ENCODE assay signal across 9 mouse cellular contexts in genomic region chr5:125390906-125391477, GRCm38 (mm10). TPM values are rescaled to one million over a fixed set of nuclear protein-coding genes. Genes with fewer than 3 reads are reported as not detected.
DNase-seq lines count a peak whose midpoint lies in the region; ATAC-seq and TF ChIP-seq lines count a peak whose summit lies in the region.
"Had no signal": no experiment of that assay in that cellular context is flagged by ENCODE, and none has a peak within 500 bp of the region (broad histone marks: within the 10 kb centered on the region; RNA-seq: fewer than 3 reads in every experiment).

No protein-coding gene starts in this region.

- H3K27ac ChIP-seq in hindbrain, embryonic 10.5 days = peak overlapping the region; percentile 98
- no peak overlapping the region for H3K27ac ChIP-seq in hindbrain, embryonic 13.5 days
- peak overlapping the region; percentile 83 for H3K27ac ChIP-seq in testis, adult 2 months (ENCODE audit: control insufficient read depth, insufficient read depth, low read depth, low read length)
- peak overlapping the region; percentile 30; the same call in 1 of the 2 replicates for H3K27ac ChIP-seq in limb, embryonic 10.5 days
- H3K27ac ChIP-seq in stomach, embryonic 16.5 days (ENCODE audit: low read length) = peak overlapping the region; percentile 98

- WGBS in hindbrain, embryonic 10.5 days = 88% methylated on average over 3 of the region's 3 CpGs
- 91% methylated on average over 3 of the region's 3 CpGs for WGBS in hindbrain, embryonic 13.5 days
- 94% methylated on average over 3 of the region's 3 CpGs for WGBS in limb, embryonic 10.5 days
- 83% methylated on average over 3 of the region's 3 CpGs for WGBS in stomach, embryonic 16.5 days

- H3K4me2 ChIP-seq in hindbrain, embryonic 13.5 days = no peak overlapping the region
- no peak overlapping the region for H3K4me2 ChIP-seq in stomach, embryonic 16.5 days (ENCODE audit: low read depth, low read length)

- no peaks in the 10 kb centered on the region for H3K9me3 ChIP-seq in hindbrain, embryonic 10.5 days
- H3K9me3 ChIP-seq in hindbrain, embryonic 13.5 days = no peaks in the 10 kb centered on the region
- H3K9me3 ChIP-seq in limb, embryonic 10.5 days (replicated peaks) = no peaks in the 10 kb centered on the region
- H3K9me3 ChIP-seq in stomach, embryonic 16.5 days (replicated peaks; ENCODE audit: control insufficient read depth, low read length) = no peaks in the 10 kb centered on the region

- TF ChIP-seq POLR2A in testis, adult 2 months (IDR thresholded peaks at IDR 0.05; ENCODE audit: control insufficient read depth, low read depth, low read length) = no peak

- no peaks in the 10 kb centered on the region for H3K27me3 ChIP-seq in hindbrain, embryonic 10.5 days (ENCODE audit: insufficient read depth, poor library complexity, severe bottlenecking)
- H3K27me3 ChIP-seq in hindbrain, embryonic 13.5 days = no peaks in the 10 kb centered on the region
- H3K27me3 ChIP-seq in testis, adult 2 months (ENCODE audit: control insufficient read depth, insufficient read depth, low read length) = no peaks in the 10 kb centered on the region
- H3K27me3 ChIP-seq in limb, embryonic 10.5 days (ENCODE audit: low read depth, poor library complexity, severe bottlenecking) = no peaks in the 10 kb centered on the region
- no peaks in the 10 kb centered on the region for H3K27me3 ChIP-seq in stomach, embryonic 16.5 days (ENCODE audit: control insufficient read depth, insufficient read depth, low read length)

- no peak overlapping the region for H3K9ac ChIP-seq in hindbrain, embryonic 13.5 days
- peak overlapping the region; percentile 8; the same call in 1 of the 2 replicates for H3K9ac ChIP-seq in stomach, embryonic 16.5 days (ENCODE audit: low read length)

- H3K4me3 ChIP-seq in hindbrain, embryonic 10.5 days = no peak overlapping the region
- H3K4me3 ChIP-seq in hindbrain, embryonic 13.5 days = no peak overlapping the region
- peak overlapping the region; percentile 79 for H3K4me3 ChIP-seq in testis, adult 2 months (ENCODE audit: control insufficient read depth, low read depth, low read length)
- no peak overlapping the region for H3K4me3 ChIP-seq in limb, embryonic 10.5 days
- no peak overlapping the region for H3K4me3 ChIP-seq in stomach, embryonic 16.5 days (replicated peaks; ENCODE audit: low read length)

- ATAC-seq in hindbrain, embryonic 13.5 days (ENCODE audit: low FRiP score) = no peak
- ATAC-seq in stomach, embryonic 16.5 days (ENCODE audit: insufficient read depth, low FRiP score) = no peak
- no peak for ATAC-seq in erythroid progenitor cell, adult 5-6 weeks (replicated peaks; ENCODE audit: low FRiP score, poor library complexity, severe bottlenecking)

- H3K4me1 ChIP-seq in hindbrain, embryonic 10.5 days (replicated peaks) = peaks cover 45% of the 10 kb centered on the region
- H3K4me1 ChIP-seq in hindbrain, embryonic 13.5 days (replicated peaks) = peaks cover 45% of the 10 kb centered on the region
- peaks cover 18% of the 10 kb centered on the region for H3K4me1 ChIP-seq in testis, adult 2 months (ENCODE audit: control insufficient read depth, insufficient read depth, low read length)
- H3K4me1 ChIP-seq in limb, embryonic 10.5 days = peaks cover 38% of the 10 kb centered on the region
- peaks cover 29% of the 10 kb centered on the region for H3K4me1 ChIP-seq in stomach, embryonic 16.5 days (ENCODE audit: control insufficient read depth, insufficient read depth, low read length)

- no peak for DNase-seq in hindbrain, embryonic 10.5 days (ENCODE audit: low spot score)
- DNase-seq in testis, postnatal 14 days (ENCODE audit: low spot score) = no peak
- no peak for DNase-seq in limb, embryonic 10.5 days (ENCODE audit: low spot score)
- DNase-seq in frontal cortex, adult 2 months (ENCODE audit: extremely low spot score in 1 of 2, low spot score in 1 of 2) = no peak

- no peak for TF ChIP-seq CTCF in testis, adult 2 months (IDR thresholded peaks at IDR 0.05; ENCODE audit: control insufficient read depth, insufficient read depth, insufficient replicate concordance, low read depth, low read length)

- H3K36me3 ChIP-seq in hindbrain, embryonic 10.5 days = peaks cover 14% of the 10 kb centered on the region
- H3K36me3 ChIP-seq in hindbrain, embryonic 13.5 days = peaks cover under 1% of the 10 kb centered on the region
- peaks cover 2% of the 10 kb centered on the region for H3K36me3 ChIP-seq in testis, adult 2 months (ENCODE audit: control insufficient read depth, insufficient read depth, low read length)
- H3K36me3 ChIP-seq in limb, embryonic 10.5 days = peaks cover 13% of the 10 kb centered on the region
- 0 out of 2 replicates have a peak, but pooled peaks cover under 1% of the 10 kb centered on the region for H3K36me3 ChIP-seq in stomach, embryonic 16.5 days (ENCODE audit: control insufficient read depth, insufficient read depth, low read length)

RNA-seq across cellular contexts. Expression of gene Ubc, which starts 1.0 kb away (rescaled TPM):
- polyA plus RNA-seq in hindbrain, embryonic 10.5 days (2016; fragmentation: Nextera tagmentation; extraction: Ambion mirVana) = 928 and 1,134 TPM in 2 replicates
- 1,201 and 1,293 TPM in 2 replicates for polyA plus RNA-seq in hindbrain, embryonic 13.5 days (2015; fragmentation: Nextera tagmentation; extraction: Ambion mirVana)
- 1,188 and 1,319 TPM in 2 replicates for polyA plus RNA-seq in testis, adult 2 months (2012; rRNA removed)
- 856 and 992 TPM in 2 replicates for polyA plus RNA-seq in limb, embryonic 10.5 days (2016; fragmentation: Nextera tagmentation; extraction: Ambion mirVana)
- 1,047 and 1,111 TPM in 2 replicates for polyA plus RNA-seq in stomach, embryonic 16.5 days (2015; fragmentation: Nextera tagmentation; extraction: Ambion mirVana)
- total RNA-seq in erythroid progenitor cell, adult 5-6 weeks (2015; ENCODE audit: low replicate concordance) = 158 and 186 TPM in 2 replicates
- total RNA-seq in erythroid progenitor cell, adult 5-6 weeks (2017; ENCODE audit: low replicate concordance) = 215 and 222 TPM in 2 replicates
- polyA plus RNA-seq in frontal cortex, adult 2 months (2012; rRNA removed) = 699 and 744 TPM in 2 replicates

RNA-seq across cellular contexts. Expression of gene Gm10382, which starts 1.9 kb away (rescaled TPM):
- polyA plus RNA-seq in hindbrain, embryonic 10.5 days (2016; fragmentation: Nextera tagmentation; extraction: Ambion mirVana) = 0.52 and 0.86 TPM in 2 replicates
- polyA plus RNA-seq in hindbrain, embryonic 13.5 days (2015; fragmentation: Nextera tagmentation; extraction: Ambion mirVana) = 0.55 and 1.1 TPM in 2 replicates
- polyA plus RNA-seq in testis, adult 2 months (2012; rRNA removed) = 84.2 and 109 TPM in 2 replicates
- 0.44 and 0.54 TPM in 2 replicates for polyA plus RNA-seq in limb, embryonic 10.5 days (2016; fragmentation: Nextera tagmentation; extraction: Ambion mirVana)
- 0.32 and 0.37 TPM in 2 replicates for polyA plus RNA-seq in stomach, embryonic 16.5 days (2015; fragmentation: Nextera tagmentation; extraction: Ambion mirVana)
- not detected in 2 replicates for total RNA-seq in erythroid progenitor cell, adult 5-6 weeks (2015; ENCODE audit: low replicate concordance)
- not detected in 2 replicates for total RNA-seq in erythroid progenitor cell, adult 5-6 weeks (2017; ENCODE audit: low replicate concordance)
- 0.22 and 0.40 TPM in 2 replicates for polyA plus RNA-seq in frontal cortex, adult 2 months (2012; rRNA removed)
- total RNA-seq: heart, postnatal 36 days had no signal

RNA-seq across cellular contexts. Expression of gene Dhx37, which starts 42.9 kb away (rescaled TPM):
- polyA plus RNA-seq in hindbrain, embryonic 10.5 days (2016; fragmentation: Nextera tagmentation; extraction: Ambion mirVana) = 19.2 and 21.0 TPM in 2 replicates
- polyA plus RNA-seq in hindbrain, embryonic 13.5 days (2015; fragmentation: Nextera tagmentation; extraction: Ambion mirVana) = 10.4 and 11.7 TPM in 2 replicates
- 17.0 and 19.5 TPM in 2 replicates for polyA plus RNA-seq in testis, adult 2 months (2012; rRNA removed)
- 23.5 and 25.5 TPM in 2 replicates for polyA plus RNA-seq in limb, embryonic 10.5 days (2016; fragmentation: Nextera tagmentation; extraction: Ambion mirVana)
- 8.4 and 10.8 TPM in 2 replicates for polyA plus RNA-seq in stomach, embryonic 16.5 days (2015; fragmentation: Nextera tagmentation; extraction: Ambion mirVana)
- 3.2 and 5.0 TPM in 2 replicates for total RNA-seq in erythroid progenitor cell, adult 5-6 weeks (2015; ENCODE audit: low replicate concordance)
- 3.6 and 15.9 TPM in 2 replicates for total RNA-seq in erythroid progenitor cell, adult 5-6 weeks (2017; ENCODE audit: low replicate concordance)
- polyA plus RNA-seq in frontal cortex, adult 2 months (2012; rRNA removed) = 12.4 and 17.2 TPM in 2 replicates

RNA-seq across cellular contexts. Expression of gene Scarb1, which starts 50.1 kb away (rescaled TPM):
- 41.2 and 43.6 TPM in 2 replicates for polyA plus RNA-seq in hindbrain, embryonic 10.5 days (2016; fragmentation: Nextera tagmentation; extraction: Ambion mirVana)
- polyA plus RNA-seq in hindbrain, embryonic 13.5 days (2015; fragmentation: Nextera tagmentation; extraction: Ambion mirVana) = 27.4 and 28.0 TPM in 2 replicates
- polyA plus RNA-seq in testis, adult 2 months (2012; rRNA removed) = 172 and 188 TPM in 2 replicates
- 43.5 and 45.2 TPM in 2 replicates for polyA plus RNA-seq in limb, embryonic 10.5 days (2016; fragmentation: Nextera tagmentation; extraction: Ambion mirVana)
- 60.6 and 61.4 TPM in 2 replicates for polyA plus RNA-seq in stomach, embryonic 16.5 days (2015; fragmentation: Nextera tagmentation; extraction: Ambion mirVana)
- total RNA-seq in erythroid progenitor cell, adult 5-6 weeks (2015; ENCODE audit: low replicate concordance) = 33.9 and 39.0 TPM in 2 replicates
- total RNA-seq in erythroid progenitor cell, adult 5-6 weeks (2017; ENCODE audit: low replicate concordance) = 35.3 and 44.2 TPM in 2 replicates
- polyA plus RNA-seq in frontal cortex, adult 2 months (2012; rRNA removed) = 34.1 and 37.7 TPM in 2 replicates

RNA-seq across cellular contexts. Expression of gene Bri3bp, which starts 50.4 kb away (rescaled TPM):
- 46.9 and 53.8 TPM in 2 replicates for polyA plus RNA-seq in hindbrain, embryonic 10.5 days (2016; fragmentation: Nextera tagmentation; extraction: Ambion mirVana)
- 31.4 and 35.6 TPM in 2 replicates for polyA plus RNA-seq in hindbrain, embryonic 13.5 days (2015; fragmentation: Nextera tagmentation; extraction: Ambion mirVana)
- polyA plus RNA-seq in testis, adult 2 months (2012; rRNA removed) = 41.4 and 42.7 TPM in 2 replicates
- 52.1 and 59.0 TPM in 2 replicates for polyA plus RNA-seq in limb, embryonic 10.5 days (2016; fragmentation: Nextera tagmentation; extraction: Ambion mirVana)
- polyA plus RNA-seq in stomach, embryonic 16.5 days (2015; fragmentation: Nextera tagmentation; extraction: Ambion mirVana) = 27.7 and 31.8 TPM in 2 replicates
- 5.4 and 10.5 TPM in 2 replicates for total RNA-seq in erythroid progenitor cell, adult 5-6 weeks (2015; ENCODE audit: low replicate concordance)
- total RNA-seq in erythroid progenitor cell, adult 5-6 weeks (2017; ENCODE audit: low replicate concordance) = 2.0 and 2.4 TPM in 2 replicates
- 31.6 and 34.1 TPM in 2 replicates for polyA plus RNA-seq in frontal cortex, adult 2 months (2012; rRNA removed)

Comparison
In these comparisons a context has a peak if more than half of its experiments do, and no peak if none do; other contexts are left out.
1. RNA of gene Gm10382, which starts 1.9 kb away (polyA plus RNA-seq): 84.2 to 109 TPM in testis, adult 2 months; 0.52 to 0.86 TPM in hindbrain, embryonic 10.5 days, 0.55 to 1.1 TPM in hindbrain, embryonic 13.5 days, 0.44 to 0.54 TPM in limb, embryonic 10.5 days, 0.32 to 0.37 TPM in stomach, embryonic 16.5 days and 0.22 to 0.40 TPM in frontal cortex, adult 2 months; every median in the first group is over 10 times any median in the second.